Comparison of ENCODE assay signal across 8 mouse cellular contexts in the genomic region with DNA sequence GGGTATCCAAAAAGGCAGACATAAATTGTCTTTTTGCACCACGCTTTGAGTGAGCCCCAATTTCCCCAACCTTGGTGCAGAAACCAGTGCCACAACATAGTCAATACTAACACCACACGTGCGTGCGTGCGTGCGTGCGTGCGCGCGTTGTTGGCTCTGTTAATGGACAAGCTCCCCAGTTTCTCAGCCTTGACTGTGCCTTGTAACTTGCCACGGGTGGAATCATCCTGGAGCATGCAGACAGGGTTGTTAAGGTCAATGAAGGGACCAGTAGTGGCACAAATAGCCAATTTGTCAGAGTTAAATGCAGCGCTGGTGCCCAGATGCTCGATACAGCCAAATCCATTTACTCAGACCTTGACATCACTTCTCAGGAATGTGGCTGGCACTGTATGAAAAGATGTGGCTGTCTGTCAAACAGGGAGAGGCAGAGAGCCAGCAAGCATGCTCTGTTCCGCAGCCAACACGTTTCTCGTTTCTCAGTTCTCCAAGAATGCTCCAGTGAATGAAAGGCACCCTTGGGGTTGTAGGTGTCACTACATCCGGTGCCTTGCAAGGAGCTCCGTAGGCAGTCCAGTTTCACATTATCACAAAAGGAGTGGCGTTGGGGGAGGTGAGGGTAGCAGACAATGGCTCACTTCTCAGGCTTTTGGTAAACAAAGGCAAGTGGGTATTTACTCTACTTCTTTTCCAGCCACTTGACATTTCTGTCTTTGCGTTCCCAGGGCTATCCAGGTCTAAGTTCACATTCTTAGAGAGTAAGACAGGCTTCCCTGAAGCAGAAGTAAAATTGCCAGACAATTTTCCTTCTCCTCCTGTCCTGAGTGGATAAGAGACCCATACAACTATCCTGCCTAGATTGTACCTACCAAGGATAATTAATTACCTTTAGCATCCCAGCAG. TPM values are rescaled to one million over a fixed set of nuclear protein-coding genes. Genes with fewer than 3 reads are reported as not detected.
DNase-seq lines count a peak whose midpoint lies in the region; ATAC-seq and TF ChIP-seq lines count a peak whose summit lies in the region.

No protein-coding gene starts in this region.

- peak; percentile 8; the same call in 1 of the 2 replicates for TF ChIP-seq CTCF in brain, embryonic 14.5 days (IDR thresholded peaks at IDR 0.05; ENCODE audit: borderline replicate concordance, extremely low read depth, insufficient read depth, insufficient read length)

- no peak for TF ChIP-seq POLR2A in brain, embryonic 14.5 days (IDR thresholded peaks at IDR 0.05; ENCODE audit: borderline replicate concordance, extremely low read depth, insufficient read depth, insufficient read length, poor library complexity, severe bottlenecking)

- ATAC-seq in heart, embryonic 12.5 days (ENCODE audit: insufficient number of reproducible peaks, low FRiP score): no peak
- ATAC-seq in kidney, embryonic 16.5 days (ENCODE audit: low FRiP score, low TSS enrichment): peak; percentile 65
- peak; percentile 67 for ATAC-seq in midbrain, embryonic 11.5 days (ENCODE audit: low FRiP score)
- ATAC-seq in liver, embryonic 12.5 days: no peak
- no peak for ATAC-seq in megakaryocyte-erythroid progenitor cell, adult 5-6 weeks (replicated peaks; ENCODE audit: low FRiP score, low TSS enrichment, poor library complexity, severe bottlenecking)

- peak overlapping the region; percentile 50 for H3K4me2 ChIP-seq in heart, embryonic 12.5 days
- H3K4me2 ChIP-seq in kidney, embryonic 16.5 days (replicated peaks; ENCODE audit: low read depth, low read length): no peak overlapping the region
- peak overlapping the region; percentile 10; the same call in 1 of the 2 replicates for H3K4me2 ChIP-seq in midbrain, embryonic 11.5 days
- H3K4me2 ChIP-seq in liver, embryonic 12.5 days: no peak overlapping the region

- H3K27me3 ChIP-seq in heart, embryonic 12.5 days (replicated peaks): no peaks in the 10 kb centered on the region
- H3K27me3 ChIP-seq in kidney, embryonic 16.5 days (ENCODE audit: insufficient read depth, low read length): no peaks in the 10 kb centered on the region
- H3K27me3 ChIP-seq in midbrain, embryonic 11.5 days (ENCODE audit: control insufficient read depth, insufficient read depth, low read length): no peaks in the 10 kb centered on the region
- H3K27me3 ChIP-seq in liver, embryonic 12.5 days (replicated peaks): peaks cover 5% of the 10 kb centered on the region; the same call in 1 of the 2 replicates

- H3K27ac ChIP-seq in heart, embryonic 12.5 days (ENCODE audit: poor library complexity, severe bottlenecking): peak overlapping the region; percentile 40
- H3K27ac ChIP-seq in kidney, embryonic 16.5 days (ENCODE audit: low read length): no peak overlapping the region
- no peak overlapping the region for H3K27ac ChIP-seq in midbrain, embryonic 11.5 days (ENCODE audit: low read depth, low read length)
- no peak overlapping the region for H3K27ac ChIP-seq in liver, embryonic 12.5 days

- peak; percentile 26 to 34 for DNase-seq in layer of hippocampus, adult 8-10 months (ENCODE audit: low spot score in 2 of 2)
- no peak for DNase-seq in layer of hippocampus, postnatal 25 days (ENCODE audit: extremely low spot score in 1 of 2, low spot score in 1 of 2)
- DNase-seq in brain, embryonic 14.5 days (ENCODE audit: low read depth): peak; percentile 93
- DNase-seq in midbrain, embryonic 11.5 days (ENCODE audit: low spot score, missing footprints): peak; percentile 87

- 0 out of 2 replicates have a peak overlapping the region, but pooled peaks have one; percentile 8 for H3K4me3 ChIP-seq in heart, embryonic 12.5 days
- H3K4me3 ChIP-seq in kidney, embryonic 16.5 days (ENCODE audit: low read length): no peak overlapping the region
- H3K4me3 ChIP-seq in midbrain, embryonic 11.5 days (ENCODE audit: low read depth, low read length): no peak overlapping the region
- no peak overlapping the region for H3K4me3 ChIP-seq in liver, embryonic 12.5 days

- no peaks in the 10 kb centered on the region for H3K9me3 ChIP-seq in heart, embryonic 12.5 days (replicated peaks)
- H3K9me3 ChIP-seq in kidney, embryonic 16.5 days (ENCODE audit: low read length): no peaks in the 10 kb centered on the region
- no peaks in the 10 kb centered on the region for H3K9me3 ChIP-seq in midbrain, embryonic 11.5 days (ENCODE audit: control insufficient read depth, low read length)
- H3K9me3 ChIP-seq in liver, embryonic 12.5 days (replicated peaks): no peaks in the 10 kb centered on the region

- no peaks in the 10 kb centered on the region for H3K36me3 ChIP-seq in heart, embryonic 12.5 days
- H3K36me3 ChIP-seq in kidney, embryonic 16.5 days (ENCODE audit: insufficient read depth, low read length): no peaks in the 10 kb centered on the region
- no peaks in the 10 kb centered on the region for H3K36me3 ChIP-seq in midbrain, embryonic 11.5 days (ENCODE audit: control insufficient read depth, insufficient read depth, low read length)
- H3K36me3 ChIP-seq in liver, embryonic 12.5 days: no peaks in the 10 kb centered on the region

- no peak overlapping the region for H3K9ac ChIP-seq in heart, embryonic 12.5 days
- H3K9ac ChIP-seq in kidney, embryonic 16.5 days (replicated peaks; ENCODE audit: low read length): no peak overlapping the region
- no peak overlapping the region for H3K9ac ChIP-seq in midbrain, embryonic 11.5 days (ENCODE audit: low read length)
- no peak overlapping the region for H3K9ac ChIP-seq in liver, embryonic 12.5 days

- H3K4me1 ChIP-seq in heart, embryonic 12.5 days (replicated peaks): peaks cover 16% of the 10 kb centered on the region
- no peaks in the 10 kb centered on the region for H3K4me1 ChIP-seq in kidney, embryonic 16.5 days (ENCODE audit: insufficient read depth, low read length)
- no peaks in the 10 kb centered on the region; the same call in 1 of the 2 replicates for H3K4me1 ChIP-seq in midbrain, embryonic 11.5 days (ENCODE audit: control insufficient read depth, insufficient read depth, low read length)
- no peaks in the 10 kb centered on the region for H3K4me1 ChIP-seq in liver, embryonic 12.5 days

- 49% methylated on average over 20 of the region's 20 CpGs for WGBS in heart, embryonic 12.5 days
- 51% methylated on average over 20 of the region's 20 CpGs for WGBS in kidney, embryonic 16.5 days
- 50% methylated on average over 20 of the region's 20 CpGs for WGBS in midbrain, embryonic 11.5 days
- WGBS in liver, embryonic 12.5 days (ENCODE audit: insufficient replicate concordance): 41% methylated on average over 20 of the region's 20 CpGs

RNA-seq across cellular contexts. Expression of gene Usp27x, which starts 53.2 kb away (rescaled TPM):
- 10 to 100 TPM; 13.6 to 15.9 (median 15.4) TPM for total RNA-seq in layer of hippocampus, adult 8-10 months (2022)
- total RNA-seq in layer of hippocampus, postnatal 25 days (2021): 10 to 100 TPM; 12.4 to 14.4 TPM
- 6.0 and 9.4 TPM in 2 replicates for polyA plus RNA-seq in brain, embryonic 14.5 days (2012; rRNA removed)
- 1.1 and 1.2 TPM in 2 replicates for polyA plus RNA-seq in heart, embryonic 12.5 days (2016; fragmentation: Nextera tagmentation; extraction: Ambion mirVana)
- 0.61 and 0.62 TPM in 2 replicates for polyA plus RNA-seq in kidney, embryonic 16.5 days (2015; fragmentation: Nextera tagmentation; extraction: Ambion mirVana)
- 0.46 and 0.55 TPM in 2 replicates for polyA plus RNA-seq in midbrain, embryonic 11.5 days (2014; fragmentation: Nextera tagmentation; extraction: Ambion mirVana)
- 0.30 TPM in 2 replicates for polyA plus RNA-seq in liver, embryonic 12.5 days (2016; fragmentation: Nextera tagmentation; extraction: Ambion mirVana)
- total RNA-seq in megakaryocyte-erythroid progenitor cell, adult 5-6 weeks (2014; fragmentation: Nextera tagmentation): 0.22 and 0.48 TPM in 2 replicates
- total RNA-seq in megakaryocyte-erythroid progenitor cell, adult 5-6 weeks (2017): 0.95 TPM in 1 of 2 replicates, not detected in the other

Comparison
In these comparisons a context has a peak if more than half of its experiments do, and no peak if none do; other contexts are left out.
1. DNase-seq: peak in layer of hippocampus, adult 8-10 months (2 of 2), brain, embryonic 14.5 days (single experiment) and midbrain, embryonic 11.5 days (single experiment); none in layer of hippocampus, postnatal 25 days (0 of 2).
2. ATAC-seq: peak in kidney, embryonic 16.5 days (single experiment) and midbrain, embryonic 11.5 days (single experiment); none in heart, embryonic 12.5 days (single experiment), liver, embryonic 12.5 days (single experiment) and megakaryocyte-erythroid progenitor cell, adult 5-6 weeks (single experiment).
3. H3K4me2 ChIP-seq: peak in heart, embryonic 12.5 days (single experiment) and midbrain, embryonic 11.5 days (single experiment); none in kidney, embryonic 16.5 days (single experiment) and liver, embryonic 12.5 days (single experiment).